Mouse (Mus musculus) ES-E14 (cell line): ENCODE results near the gene Ing3.

Source experiments
- CHD2 ChIP-seq: IDR thresholded peaks from 2 replicates; pipeline ENCODE4 v1.6.1; 2014; ENCODE audit warnings: mild to moderate bottlenecking, low read depth, low read length, inconsistent platforms
- HCFC1 ChIP-seq: IDR thresholded peaks from 2 replicates; pipeline ENCODE4 v1.6.1; 2012; ENCODE audit warnings: low read length, inconsistent platforms, borderline replicate concordance; ENCODE audit not compliant: insufficient read depth
- MAFK ChIP-seq: IDR thresholded peaks from 2 replicates; pipeline ENCODE4 v1.6.1; 2014; ENCODE audit warnings: mild to moderate bottlenecking, low read depth, low read length, inconsistent platforms; ENCODE audit not compliant: insufficient read depth
- ZC3H11A ChIP-seq: IDR thresholded peaks from 2 replicates; pipeline ENCODE4 v1.6.1; 2012; ENCODE audit warnings: low read depth, mild to moderate bottlenecking, inconsistent platforms, low read length, borderline replicate concordance
- ZNF384 ChIP-seq: IDR thresholded peaks from 2 replicates; pipeline ENCODE4 v1.6.1; 2012; ENCODE audit warnings: low read depth, low read length, inconsistent platforms

DNA sequence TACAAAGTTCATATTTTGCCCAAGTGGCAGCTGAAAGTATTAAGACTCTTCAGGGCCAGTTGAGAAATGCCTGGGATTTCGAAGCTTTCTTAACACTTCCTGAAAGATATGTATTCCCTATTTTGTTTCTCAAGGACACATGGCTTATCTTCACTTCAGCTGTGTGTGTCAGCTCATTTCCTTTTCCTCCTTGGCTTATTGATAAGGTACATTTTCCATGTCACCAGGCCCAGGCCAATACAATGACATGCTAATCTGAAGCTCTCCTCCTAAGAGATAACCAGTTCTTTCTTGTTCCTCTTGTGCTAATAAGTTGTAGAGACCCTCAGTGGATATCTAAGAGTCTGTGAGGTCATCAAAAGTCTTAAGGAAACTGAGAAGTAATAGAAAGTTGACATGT lies 31.7 kb downstream of the Ing3 start:
- TF ChIP-seq CHD2 (no peak), HCFC1 (no peak), ZC3H11A (no peak), ZNF384 (no peak), MAFK (no peak)
